Mouse (Mus musculus) neural tube, embryonic 14.5 days (tissue): ENCODE results near the gene Rap1a. TPM values are rescaled to one million over a fixed set of nuclear protein-coding genes. Genes with fewer than 3 reads are reported as not detected.

Experiments
- ATAC-seq: fragments of 200-750 bp; cut with Nextera tagmentation; 2 replicates; pipeline ENCODE4 v1.8.0; 2017; ENCODE audit warnings: low read depth, mild to moderate bottlenecking, moderate TSS enrichment, moderate library complexity
- H3K27ac ChIP-seq: fragments of 300-500 bp; sonication (generic); 2 replicates; pipeline ENCODE4 v1.5.1; 2014; ENCODE audit warnings: low read depth, mild to moderate bottlenecking, control low read depth, low read length, moderate library complexity, mixed read lengths
- H3K27me3 ChIP-seq: fragments of 300-500 bp; sonication (generic); 2 replicates; pipeline ENCODE4 v1.6.1; 2014; ENCODE audit warnings: low read length; ENCODE audit not compliant: control insufficient read depth, insufficient read depth
- H3K36me3 ChIP-seq: fragments of 300-500 bp; sonication (generic); 2 replicates; pipeline ENCODE4 v1.6.1; 2014; ENCODE audit warnings: low read length, mixed read lengths; ENCODE audit not compliant: control insufficient read depth, insufficient read depth
- H3K4me1 ChIP-seq: fragments of 300-500 bp; sonication (generic); 2 replicates; pipeline ENCODE4 v1.6.1; 2014; ENCODE audit warnings: low read length; ENCODE audit not compliant: control insufficient read depth, insufficient read depth
- H3K4me2 ChIP-seq: fragments of 300-500 bp; sonication (generic); 2 replicates; pipeline ENCODE4 v1.6.1; 2014; ENCODE audit warnings: mild to moderate bottlenecking, low read depth, low read length, control low read depth
- H3K4me3 ChIP-seq: fragments of 300-500 bp; sonication (generic); 2 replicates; pipeline ENCODE4 v1.5.1; 2014; ENCODE audit warnings: low read depth, low read length, control low read depth, mixed read lengths
- H3K9ac ChIP-seq: fragments of 300-500 bp; sonication (generic); replicated peaks from 2 replicates; pipeline ENCODE4 v1.6.1; 2014; ENCODE audit warnings: low read depth, mild to moderate bottlenecking, control low read depth, low read length, mixed read lengths
- H3K9me3 ChIP-seq: fragments of 300-500 bp; sonication (generic); 2 replicates; pipeline ENCODE4 v1.6.1; 2016; ENCODE audit warnings: low read length; ENCODE audit not compliant: control insufficient read depth
- WGBS: fragments of 180-500 bp; shearing (Covaris S2); extraction: QIAGEN DNeasy Blood & Tissue Kit; methylation state at CpG from one replicate; pipeline ENCODE4 v1.1.7; 2014; 5-methylcytosine and 5-hydroxymethylcytosine counted together
- polyA plus RNA-seq: library from polyadenylated mRNA; unstranded; fragments of >200 nt; fragmentation: Nextera tagmentation; extraction: Ambion mirVana; gene quantifications from 2 replicates; pipeline ENCODE4 v1.2.1, GENCODE M21; 2014

Gene Rap1a
- polyA plus RNA-seq = 62.8 and 67.5 TPM in 2 replicates

- H3K27me3 ChIP-seq = no peaks in the 10 kb centered on the region
- peak; percentile 96 for ATAC-seq
- no peaks in the 10 kb centered on the region for H3K36me3 ChIP-seq
- WGBS = 27% methylated on average over 32 of the region's 50 CpGs
- H3K27ac ChIP-seq = peak within 1 kb of the TSS; percentile 82
- H3K4me2 ChIP-seq = peak within 1 kb of the TSS; percentile 82
- H3K4me1 ChIP-seq = peaks cover 18% of the 10 kb centered on the region; the same call in 1 of the 2 replicates
- peak within 1 kb of the TSS; percentile 80 for H3K4me3 ChIP-seq
- peak within 1 kb of the TSS; percentile 92 for H3K9ac ChIP-seq
- H3K9me3 ChIP-seq = no peaks in the 10 kb centered on the region
Observed at GRCm38 (mm10) chr3:105801191-105802166, at the start of gene Rap1a. Gene Rap1a, minus strand, starts transcription at chr3:105801336.

DNA sequence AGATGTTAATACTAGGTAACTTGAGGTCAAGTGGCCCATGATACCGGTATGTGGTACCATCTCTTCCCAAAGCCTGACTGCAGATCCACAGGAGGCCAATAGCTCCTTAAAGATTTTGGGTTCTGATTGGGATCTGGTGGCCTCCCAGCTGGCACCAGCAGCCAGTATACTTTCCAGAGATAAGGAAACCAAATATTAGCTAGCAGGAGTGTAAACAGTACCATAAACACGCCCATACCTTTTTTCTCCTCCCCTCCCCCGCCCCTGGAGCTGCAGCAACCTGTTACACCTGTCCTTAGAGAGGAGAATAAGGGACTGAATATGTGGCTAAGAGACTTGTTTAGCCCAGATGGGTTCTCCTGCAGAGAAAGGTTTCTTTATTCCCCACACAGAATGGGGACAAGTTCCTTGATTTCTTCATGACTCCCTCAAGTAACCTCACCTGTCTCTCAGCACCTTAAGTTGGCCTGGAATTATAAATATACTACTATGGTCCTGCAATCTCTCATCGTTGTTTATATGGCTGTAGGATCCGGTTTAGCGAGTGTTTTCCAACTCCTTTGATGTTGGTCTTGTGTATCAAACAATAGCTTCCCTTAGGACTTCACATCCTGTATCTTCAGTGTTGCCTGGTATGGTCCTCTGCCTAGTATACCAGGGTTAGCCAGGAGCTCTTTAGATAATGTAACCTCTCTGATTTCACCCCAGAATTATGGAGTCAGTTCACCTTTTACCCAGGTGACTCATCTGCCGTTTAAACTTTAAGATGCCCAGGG lies 45.3 kb upstream of the Rap1a start:
- H3K4me3 ChIP-seq = no peak overlapping the region
- H3K36me3 ChIP-seq = no peaks in the 10 kb centered on the region
- no peaks in the 10 kb centered on the region for H3K4me1 ChIP-seq
- no peak overlapping the region for H3K4me2 ChIP-seq
- no peak overlapping the region for H3K9ac ChIP-seq
- 74% methylated on average over 7 of the region's 7 CpGs for WGBS
- no peak overlapping the region for H3K27ac ChIP-seq
- no peaks in the 10 kb centered on the region for H3K9me3 ChIP-seq
- ATAC-seq = no peak
- H3K27me3 ChIP-seq = no peaks in the 10 kb centered on the region

DNA sequence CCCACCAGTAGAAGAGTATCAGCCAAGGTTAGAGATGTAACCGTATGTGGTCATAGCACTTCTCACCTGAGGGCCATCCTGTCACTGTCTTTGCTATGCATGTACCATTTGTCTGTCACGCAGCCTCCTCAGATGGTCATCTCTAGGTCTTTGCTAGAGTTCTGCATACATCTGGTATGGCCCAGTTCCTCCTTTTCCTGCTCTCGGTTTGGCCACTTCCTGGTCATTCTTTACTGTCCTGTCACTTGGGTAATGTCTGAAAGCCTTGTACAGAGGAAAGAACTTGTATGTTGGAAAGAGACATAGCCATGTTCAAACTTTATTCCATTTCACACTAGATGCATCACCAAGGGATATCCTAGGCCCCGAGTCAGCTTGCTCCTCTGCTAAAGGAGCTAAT lies 38.7 kb upstream of the Rap1a start:
- Histone ChIP-seq H3K36me3 (no peaks in the 10 kb centered on the region), H3K9ac (no peak overlapping the region), H3K9me3 (no peaks in the 10 kb centered on the region), H3K4me1 (no peaks in the 10 kb centered on the region), H3K27me3 (no peaks in the 10 kb centered on the region), H3K4me3 (no peak overlapping the region), H3K4me2 (no peak overlapping the region), H3K27ac (no peak overlapping the region)
- whole genome bisulfite sequencing = 90% methylated on average over 4 of the region's 4 CpGs
- no peak for ATAC-seq

DNA sequence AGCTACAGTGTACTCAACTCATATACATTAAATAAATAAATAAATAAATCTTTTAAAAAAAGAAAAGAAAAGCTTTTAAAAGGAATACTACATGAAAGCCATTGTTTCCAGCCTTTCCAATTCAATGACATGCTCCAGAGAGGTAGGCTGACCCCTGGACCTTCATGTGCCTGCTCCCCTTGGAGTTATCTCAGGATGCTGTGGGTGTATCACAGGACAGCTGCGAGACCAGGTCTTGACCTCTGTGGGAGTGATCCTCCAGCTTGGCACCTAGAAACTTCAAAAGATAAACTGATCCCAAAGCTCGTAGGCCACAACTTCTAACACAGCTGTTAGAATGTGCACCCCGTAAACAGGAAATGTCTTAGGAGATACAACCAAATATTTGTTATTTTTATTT lies 37.5 kb upstream of the Rap1a start:
- Histone ChIP-seq H3K4me1 (no peaks in the 10 kb centered on the region), H3K4me2 (no peak overlapping the region), H3K36me3 (no peaks in the 10 kb centered on the region), H3K27me3 (no peaks in the 10 kb centered on the region), H3K27ac (no peak overlapping the region), H3K9me3 (no peaks in the 10 kb centered on the region), H3K4me3 (no peak overlapping the region), H3K9ac (no peak overlapping the region)
- 86% methylated on average over 3 of the region's 3 CpGs for WGBS
- no peak for ATAC-seq

DNA sequence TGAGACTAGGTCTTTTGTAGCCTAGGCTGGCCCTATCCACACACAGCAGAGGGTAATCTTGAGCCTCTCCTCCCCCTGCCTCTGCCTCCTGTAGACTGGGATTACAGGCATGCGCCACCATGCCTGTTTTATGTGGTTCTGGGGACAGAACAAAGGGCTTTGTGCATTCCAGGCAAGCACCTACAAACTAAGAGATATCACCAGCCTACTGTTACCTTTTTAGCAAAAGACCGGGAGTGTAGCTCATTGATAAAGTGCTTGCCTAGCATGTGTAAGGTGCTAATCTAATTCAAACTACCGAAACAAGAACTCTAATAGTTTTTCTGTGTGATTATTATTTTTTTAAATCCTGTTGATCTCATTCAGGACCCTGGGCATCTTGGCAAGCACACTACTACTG lies 35.7 kb upstream of the Rap1a start:
- no peaks in the 10 kb centered on the region for H3K4me1 ChIP-seq
- H3K27ac ChIP-seq = no peak overlapping the region
- no peak overlapping the region for H3K4me3 ChIP-seq
- no peak overlapping the region for H3K4me2 ChIP-seq
- no peak overlapping the region for H3K9ac ChIP-seq
- H3K36me3 ChIP-seq = no peaks in the 10 kb centered on the region
- no peak for ATAC-seq
- 90% methylated on average over 3 of the region's 3 CpGs for WGBS
- H3K27me3 ChIP-seq = no peaks in the 10 kb centered on the region
- no peaks in the 10 kb centered on the region for H3K9me3 ChIP-seq

DNA sequence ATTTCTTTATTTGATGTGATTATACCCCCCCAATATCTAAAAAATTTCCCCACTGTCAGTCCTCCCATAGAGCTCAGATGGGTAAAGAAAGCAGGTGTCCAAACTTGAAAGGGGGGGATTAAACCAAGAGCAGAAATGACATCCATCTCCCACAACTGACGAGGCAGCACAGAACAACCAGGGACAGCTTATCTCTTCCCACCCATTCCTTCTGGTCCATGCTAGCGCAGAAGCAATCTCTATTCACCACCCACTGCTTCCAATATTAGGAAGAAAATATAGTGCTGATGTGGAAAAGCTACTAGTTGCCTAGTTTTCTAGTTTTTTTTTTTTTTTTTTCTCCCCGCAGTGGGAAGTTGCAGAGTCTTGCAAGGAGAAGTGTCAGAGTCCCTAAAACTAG lies 34.7 kb upstream of the Rap1a start:
- H3K4me3 ChIP-seq = no peak overlapping the region
- no peaks in the 10 kb centered on the region for H3K27me3 ChIP-seq
- no peak overlapping the region for H3K27ac ChIP-seq
- no peak overlapping the region for H3K4me2 ChIP-seq
- no peak overlapping the region for H3K9ac ChIP-seq
- no peak for ATAC-seq
- no peaks in the 10 kb centered on the region for H3K4me1 ChIP-seq
- WGBS = 78% methylated on average over 3 of the region's 3 CpGs
- no peaks in the 10 kb centered on the region for H3K9me3 ChIP-seq
- no peaks in the 10 kb centered on the region for H3K36me3 ChIP-seq

GRCm38 (mm10) chr3:105831584-105831983 lies 30.4 kb upstream of the Rap1a start:
- ATAC-seq = no peak
- Histone ChIP-seq H3K36me3 (no peaks in the 10 kb centered on the region), H3K9me3 (no peaks in the 10 kb centered on the region), H3K9ac (no peak overlapping the region), H3K4me3 (no peak overlapping the region), H3K27me3 (no peaks in the 10 kb centered on the region), H3K4me2 (no peak overlapping the region), H3K27ac (no peak overlapping the region), H3K4me1 (no peaks in the 10 kb centered on the region)
- 95% methylated on average over 3 of the region's 3 CpGs for WGBS

DNA sequence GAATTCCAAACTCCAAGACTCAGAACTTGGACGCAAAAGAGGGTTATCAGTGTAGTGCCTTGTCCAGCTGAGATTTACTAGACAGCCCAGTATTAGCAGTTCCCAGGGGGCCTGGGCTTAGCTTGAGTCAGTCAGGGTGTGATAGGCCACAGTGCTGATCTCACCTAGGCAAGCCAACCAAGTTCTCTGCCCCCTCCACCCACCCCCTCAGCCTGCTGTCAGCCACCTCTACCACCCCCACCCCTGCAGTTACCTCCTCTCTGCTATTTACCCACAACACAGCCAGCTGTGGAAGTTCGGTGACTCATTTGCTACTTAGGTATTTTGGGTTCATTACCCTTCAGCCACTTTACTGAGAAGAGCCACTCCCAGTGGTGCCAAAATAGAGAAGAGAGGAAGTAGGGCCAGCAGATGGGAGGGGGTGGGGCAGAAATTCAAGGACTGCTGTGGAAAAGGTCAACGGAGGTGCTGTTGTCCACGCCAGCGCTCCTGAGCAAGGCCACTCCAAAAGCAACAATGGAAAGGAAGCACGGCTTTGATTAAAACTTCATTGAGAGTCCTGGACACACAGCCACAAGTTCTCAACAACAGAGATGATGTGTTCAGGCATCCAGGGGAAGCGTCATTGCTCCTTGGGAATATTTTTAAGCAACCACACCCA lies 24.5 kb upstream of the Rap1a start:
- H3K36me3 ChIP-seq = no peaks in the 10 kb centered on the region
- H3K4me1 ChIP-seq = no peaks in the 10 kb centered on the region
- no peak for ATAC-seq
- H3K9me3 ChIP-seq = no peaks in the 10 kb centered on the region
- H3K4me3 ChIP-seq = no peak overlapping the region
- no peaks in the 10 kb centered on the region for H3K27me3 ChIP-seq
- 70% methylated on average over 7 of the region's 7 CpGs for WGBS
- H3K9ac ChIP-seq = no peak overlapping the region
- no peak overlapping the region for H3K4me2 ChIP-seq
- no peak overlapping the region for H3K27ac ChIP-seq
